Mouse (Mus musculus) ES-Bruce4 (cell line): ENCODE data around the gene 5430427O19Rik. TPM values are rescaled to one million over a fixed set of nuclear protein-coding genes. Genes with fewer than 3 reads are reported as not detected.

Source experiments
- H3K27ac ChIP-seq: 2 replicates; pipeline ENCODE4 v1.5.1; 2012; ENCODE audit warnings: low read length, inconsistent platforms; ENCODE audit not compliant: insufficient read depth
- H3K27me3 ChIP-seq: 2 replicates; pipeline ENCODE4 v1.6.1; 2012; ENCODE audit warnings: mild to moderate bottlenecking, low read length, inconsistent platforms; ENCODE audit not compliant: control insufficient read depth, poor library complexity, insufficient read depth, severe bottlenecking
- H3K36me3 ChIP-seq: 2 replicates; pipeline ENCODE4 v1.6.1; 2012; ENCODE audit warnings: inconsistent platforms, mild to moderate bottlenecking, low read length, moderate library complexity; ENCODE audit not compliant: control insufficient read depth, poor library complexity, insufficient read depth, severe bottlenecking
- H3K4me1 ChIP-seq: one replicate; pipeline ENCODE4 v1.8.1; 2011; ENCODE audit warnings: low read length; ENCODE audit not compliant: control insufficient read depth, insufficient read depth
- H3K4me3 ChIP-seq: 2 replicates; pipeline ENCODE4 v1.5.1; 2011; ENCODE audit warnings: low read depth, mild to moderate bottlenecking, low read length
- H3K9ac ChIP-seq: 2 replicates; pipeline ENCODE4 v1.6.1; 2012; ENCODE audit warnings: low read depth, mild to moderate bottlenecking, inconsistent platforms; ENCODE audit not compliant: poor library complexity, severe bottlenecking
- H3K9me3 ChIP-seq: replicated peaks from 2 replicates; pipeline ENCODE4 v1.6.1; 2012; ENCODE audit warnings: mild to moderate bottlenecking, low read length, inconsistent platforms; ENCODE audit not compliant: control insufficient read depth, poor library complexity, insufficient read depth, severe bottlenecking
- CTCF ChIP-seq: IDR thresholded peaks from one replicate; pipeline ENCODE4 v1.8.1; 2011; ENCODE audit warnings: low read depth, low read length
- EP300 ChIP-seq: IDR thresholded peaks from 2 replicates; pipeline ENCODE4 v1.6.1; 2011; ENCODE audit warnings: low read depth, low read length; ENCODE audit not compliant: insufficient read depth
- POLR2A ChIP-seq: IDR thresholded peaks from one replicate; pipeline ENCODE4 v1.8.1; 2011; ENCODE audit warnings: low read length; ENCODE audit not compliant: insufficient read depth
- polyA plus RNA-seq: library from polyadenylated mRNA; stranded (reverse); fragments of >200 nt; gene quantifications from 2 replicates; pipeline ENCODE4 v1.2.4, GENCODE M21; 2011; ENCODE audit warnings: low read depth; ENCODE audit not compliant: missing spikeins, insufficient read depth, insufficient read length

Gene 5430427O19Rik
- polyA plus RNA-seq, 1 experiment = not detected

GRCm38 (mm10) chrX:85868079-85868478, 2.1 kb upstream of the 5430427O19Rik start:
- H3K27ac ChIP-seq = no peak overlapping the region
- no peak overlapping the region for H3K4me3 ChIP-seq
- H3K27me3 ChIP-seq = no peaks in the 10 kb centered on the region
- no peak for TF ChIP-seq EP300
- TF ChIP-seq POLR2A = no peak
- TF ChIP-seq CTCF = no peak
- H3K9ac ChIP-seq = no peak overlapping the region
- H3K9me3 ChIP-seq = no peaks in the 10 kb centered on the region
- H3K4me1 ChIP-seq = no peaks in the 10 kb centered on the region
- H3K36me3 ChIP-seq = no peaks in the 10 kb centered on the region

- H3K36me3 ChIP-seq = no peaks in the 10 kb centered on the region
- no peak overlapping the region for H3K9ac ChIP-seq
- no peaks in the 10 kb centered on the region for H3K9me3 ChIP-seq
- no peak for TF ChIP-seq EP300
- no peak for TF ChIP-seq CTCF
- TF ChIP-seq POLR2A = no peak
- H3K4me3 ChIP-seq = no peak overlapping the region
- no peaks in the 10 kb centered on the region for H3K4me1 ChIP-seq
- no peaks in the 10 kb centered on the region for H3K27me3 ChIP-seq
- no peak overlapping the region for H3K27ac ChIP-seq
Observed at GRCm38 (mm10) chrX:85871371-85872056, 1.4 kb downstream of the 5430427O19Rik start.

DNA sequence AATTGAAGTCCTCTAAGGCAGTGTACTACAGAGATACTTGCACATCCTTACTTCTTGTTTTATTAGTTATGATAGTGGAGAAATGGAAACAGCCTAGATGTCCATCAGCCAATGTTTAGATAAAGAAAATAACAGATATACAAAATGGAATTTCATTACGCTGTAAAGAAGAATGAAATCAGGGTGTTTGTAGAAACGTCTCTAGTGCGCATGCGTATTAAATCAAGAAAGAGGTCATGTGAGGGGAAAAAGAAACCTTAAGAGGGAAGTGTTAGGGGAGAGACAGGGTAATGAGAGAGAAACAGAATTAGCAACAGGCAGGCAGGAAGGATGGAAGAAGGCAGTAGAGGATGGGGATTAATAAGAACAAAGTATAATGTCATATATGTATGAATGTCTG, 4.2 kb downstream of the 5430427O19Rik start:
- H3K9ac ChIP-seq = no peak overlapping the region
- H3K4me3 ChIP-seq = no peak overlapping the region
- no peak overlapping the region for H3K27ac ChIP-seq
- no peaks in the 10 kb centered on the region for H3K36me3 ChIP-seq
- no peaks in the 10 kb centered on the region for H3K9me3 ChIP-seq
- H3K4me1 ChIP-seq = no peaks in the 10 kb centered on the region
- H3K27me3 ChIP-seq = no peaks in the 10 kb centered on the region
- TF ChIP-seq EP300 (no peak), CTCF (no peak), POLR2A (no peak)

GRCm38 (mm10) chrX:85875951-85876350, 5.8 kb downstream of the 5430427O19Rik start:
- H3K4me1 ChIP-seq = no peaks in the 10 kb centered on the region
- no peak overlapping the region for H3K4me3 ChIP-seq
- H3K9me3 ChIP-seq = no peaks in the 10 kb centered on the region
- H3K36me3 ChIP-seq = no peaks in the 10 kb centered on the region
- TF ChIP-seq EP300 = no peak
- no peak for TF ChIP-seq POLR2A
- no peak for TF ChIP-seq CTCF
- H3K9ac ChIP-seq = no peak overlapping the region
- H3K27me3 ChIP-seq = no peaks in the 10 kb centered on the region
- no peak overlapping the region for H3K27ac ChIP-seq

GRCm38 (mm10) chrX:85877747-85878146, 7.6 kb downstream of the 5430427O19Rik start:
- Histone ChIP-seq H3K36me3 (no peaks in the 10 kb centered on the region), H3K27ac (no peak overlapping the region), H3K9ac (no peak overlapping the region), H3K4me3 (no peak overlapping the region), H3K27me3 (no peaks in the 10 kb centered on the region), H3K9me3 (no peaks in the 10 kb centered on the region), H3K4me1 (no peaks in the 10 kb centered on the region)
- no peak for TF ChIP-seq POLR2A
- TF ChIP-seq EP300 = no peak
- no peak for TF ChIP-seq CTCF

- Histone ChIP-seq H3K27ac (no peak overlapping the region), H3K36me3 (no peaks in the 10 kb centered on the region), H3K4me1 (no peaks in the 10 kb centered on the region), H3K4me3 (no peak overlapping the region), H3K27me3 (no peaks in the 10 kb centered on the region), H3K9ac (no peak overlapping the region), H3K9me3 (no peaks in the 10 kb centered on the region)
- no peak for TF ChIP-seq POLR2A
- TF ChIP-seq EP300 = no peak
- no peak for TF ChIP-seq CTCF
Observed at GRCm38 (mm10) chrX:85878293-85878692, 8.1 kb downstream of the 5430427O19Rik start.
